Mouse (Mus musculus) hindlimb bud, embryonic 11.5 days (tissue): ENCODE data around the gene Rnase4.
"Not testable (repeated sequence)": the region's sequence is repeated elsewhere in the genome, so short reads cannot be mapped to it uniquely, and the experiment has no call there.

ENCODE experiments used
- DNase-seq: peaks from one replicate; pipeline ENCODE4 v3.0.0-alpha.2; 2012; ENCODE audit warnings: low read depth, low spot score; ENCODE audit errors: extremely low spot score

Gene Rnase4

GRCm38 (mm10) chr14:51088166-51088969 is 2.5 kb upstream of the Rnase4 start:
- no peak for DNase-seq

- peak; percentile 100 for DNase-seq
These were observed 1.8 kb upstream of the Rnase4 start for GRCm38 (mm10) chr14:51088970-51089673.

GRCm38 (mm10) chr14:51089674-51090076 is 1.2 kb upstream of the Rnase4 start:
- no peak for DNase-seq

GRCm38 (mm10) chr14:51090077-51090781 is 648 bp upstream of the Rnase4 start:
- DNase-seq: no peak

DNA sequence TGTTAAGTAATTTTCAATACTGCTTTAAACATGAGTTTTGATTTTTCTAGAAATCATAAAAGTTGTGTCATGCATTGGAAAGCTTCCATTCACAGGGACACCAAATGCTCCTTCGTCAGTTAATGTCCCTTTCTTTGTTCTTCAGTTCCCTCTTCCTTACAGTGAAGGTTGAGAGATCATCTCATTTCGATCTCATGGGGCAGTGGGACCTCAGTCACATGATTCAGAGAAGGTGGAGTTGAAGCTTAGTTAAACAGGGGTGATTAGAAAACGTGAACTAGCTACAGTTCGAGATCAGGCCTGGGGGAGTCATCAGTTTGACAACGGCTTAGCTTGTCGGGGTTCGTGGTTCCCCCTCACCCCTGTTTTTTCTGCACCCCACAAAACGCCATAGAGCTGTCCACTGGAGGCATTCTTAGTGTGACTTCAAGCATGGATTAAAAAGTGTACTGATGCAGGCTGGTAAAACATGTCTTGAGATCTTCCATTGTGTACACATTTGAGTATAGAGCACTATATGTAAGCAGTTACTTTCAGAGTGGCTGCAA is 1.3 kb downstream of the Rnase4 start:
- no peak for DNase-seq

DNA sequence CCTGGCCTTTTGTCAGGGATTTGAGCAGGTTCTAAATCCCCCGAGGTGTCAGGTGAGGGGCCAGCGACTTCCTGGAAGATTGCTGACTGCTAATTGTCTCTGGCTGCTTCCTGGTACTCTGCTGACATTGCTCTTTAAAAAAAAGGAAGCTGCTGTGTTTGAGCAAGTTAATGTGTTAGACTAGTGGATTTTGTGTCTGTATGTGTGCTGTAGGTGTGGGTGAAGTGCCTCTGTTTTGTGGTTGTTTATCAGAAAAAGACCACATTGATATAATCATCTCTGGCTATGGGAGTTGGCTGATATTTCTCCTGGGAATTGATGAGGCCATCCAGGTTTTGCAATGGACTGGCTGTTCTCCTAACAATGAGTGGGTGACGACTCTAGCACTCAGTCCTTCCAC is 2.6 kb downstream of the Rnase4 start:
- DNase-seq: no peak

GRCm38 (mm10) chr14:51094096-51094875 is 3.4 kb downstream of the Rnase4 start:
- DNase-seq: no peak

- no peak for DNase-seq
These were observed 4.0 kb downstream of the Rnase4 start for GRCm38 (mm10) chr14:51094921-51095320.

GRCm38 (mm10) chr14:51095736-51096524 is 5.1 kb downstream of the Rnase4 start:
- DNase-seq: no peak

GRCm38 (mm10) chr14:51098300-51098699 is 7.4 kb downstream of the Rnase4 start:
- DNase-seq: not testable (repeated sequence)

- DNase-seq: no peak
These were observed 8.0 kb downstream of the Rnase4 start for GRCm38 (mm10) chr14:51098921-51099320.

- no peak for DNase-seq
These were observed 10.4 kb downstream of the Rnase4 start for GRCm38 (mm10) chr14:51101284-51101683.

GRCm38 (mm10) chr14:51103217-51103616 is 12.3 kb downstream of the Rnase4 start:
- DNase-seq: no peak

GRCm38 (mm10) chr14:51104366-51104765 is 13.5 kb downstream of the Rnase4 start:
- DNase-seq: no peak

GRCm38 (mm10) chr14:51106449-51106967 is 15.6 kb downstream of the Rnase4 start:
- DNase-seq: no peak

- DNase-seq: no peak
These were observed 21.1 kb downstream of the Rnase4 start for GRCm38 (mm10) chr14:51111966-51112365.

DNA sequence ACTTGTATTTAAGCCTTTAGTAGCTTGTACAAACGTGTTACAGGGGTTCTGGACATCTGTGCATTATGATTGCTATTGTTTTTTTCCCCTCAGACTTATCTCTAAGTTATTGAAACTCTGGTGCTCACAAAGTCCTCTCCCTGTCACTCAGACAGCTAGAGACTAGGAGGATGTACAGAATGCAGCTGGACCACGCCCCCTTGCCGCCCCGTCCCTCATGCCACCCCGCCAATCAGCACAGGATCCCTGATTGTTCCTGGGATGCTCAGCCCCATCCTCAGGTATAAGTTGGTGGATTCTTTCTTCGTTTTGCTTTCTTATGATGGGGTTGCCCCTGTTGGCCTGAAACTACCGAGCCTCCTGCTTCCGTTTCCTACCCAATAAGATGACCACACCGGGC is 22.6 kb downstream of the Rnase4 start:
- no peak for DNase-seq

GRCm38 (mm10) chr14:51113916-51114560 is 23.2 kb downstream of the Rnase4 start, which contains the start of gene Eddm3b:
Gene Eddm3b (plus strand): TSS chr14:51114426.
- no peak for DNase-seq

GRCm38 (mm10) chr14:51125684-51126083 is 34.8 kb downstream of the Rnase4 start:
- DNase-seq: no peak
